Mouse (Mus musculus): ENCODE results near the gene Rtp4. TPM values are rescaled to one million over a fixed set of nuclear protein-coding genes. Genes with fewer than 3 reads are reported as not detected.

The Rtp4 gene
- total RNA-seq, 2 experiments from 2014 or later: 1.3 to 1.8 TPM

DNA sequence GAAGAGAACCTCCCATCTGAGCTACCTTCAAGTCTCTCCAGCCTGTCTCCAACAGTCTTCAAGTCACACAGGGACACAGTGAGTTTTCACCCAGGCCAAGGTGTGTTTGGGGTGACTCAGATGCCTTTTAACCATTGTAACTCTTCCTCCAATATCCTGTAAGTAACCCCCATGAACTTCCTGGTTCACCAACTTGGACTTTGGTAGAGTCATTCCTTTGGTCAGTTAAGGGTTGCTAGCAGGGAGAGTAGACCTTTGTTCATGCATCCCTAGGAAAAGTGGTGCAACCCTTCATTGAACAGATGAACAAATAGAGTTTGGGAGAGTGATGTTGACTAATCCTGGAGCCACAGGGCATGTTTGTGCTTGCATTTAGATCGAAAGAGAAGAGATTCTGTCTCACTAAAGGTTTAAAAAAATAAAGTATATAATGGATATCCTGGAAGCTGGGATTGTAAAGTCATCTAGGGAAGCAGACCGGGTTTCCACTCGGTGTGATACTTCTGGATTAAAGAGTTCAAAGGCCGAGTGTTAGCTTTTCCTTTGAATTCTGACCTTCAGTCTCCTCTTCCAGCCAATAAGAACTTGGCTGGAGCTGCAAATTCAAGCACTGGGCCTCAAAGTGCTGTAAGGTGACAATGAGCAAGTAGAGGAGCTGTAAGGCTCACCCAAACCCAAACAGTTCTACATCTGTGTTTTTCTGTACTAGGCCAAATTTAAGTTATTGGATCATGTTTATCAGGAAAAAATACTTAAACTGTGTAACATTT lies 8.7 kb upstream of the Rtp4 start:
- no peak for DNase-seq (ENCODE audit: low spot score in 2 of 2)

DNA sequence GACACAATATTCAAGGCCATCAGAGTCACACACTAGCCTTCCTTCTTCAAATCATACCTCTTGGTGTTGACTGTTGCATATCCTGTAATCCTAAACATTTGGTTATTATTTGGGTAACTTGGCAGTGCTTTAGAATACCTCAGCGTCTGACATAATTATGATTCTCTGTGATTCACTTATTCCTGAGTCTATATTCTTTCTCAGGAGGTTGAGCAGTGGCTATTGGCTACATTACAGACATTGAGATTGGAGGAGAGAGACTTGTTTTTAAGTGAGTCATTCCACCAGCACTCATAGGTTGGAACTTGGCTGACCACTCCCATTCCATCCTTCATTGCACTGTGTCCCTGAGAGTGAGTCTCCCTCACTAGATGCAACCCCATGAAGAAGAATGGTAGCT lies 6.7 kb upstream of the Rtp4 start:
- DNase-seq (ENCODE audit: low spot score in 2 of 2): no peak

DNA sequence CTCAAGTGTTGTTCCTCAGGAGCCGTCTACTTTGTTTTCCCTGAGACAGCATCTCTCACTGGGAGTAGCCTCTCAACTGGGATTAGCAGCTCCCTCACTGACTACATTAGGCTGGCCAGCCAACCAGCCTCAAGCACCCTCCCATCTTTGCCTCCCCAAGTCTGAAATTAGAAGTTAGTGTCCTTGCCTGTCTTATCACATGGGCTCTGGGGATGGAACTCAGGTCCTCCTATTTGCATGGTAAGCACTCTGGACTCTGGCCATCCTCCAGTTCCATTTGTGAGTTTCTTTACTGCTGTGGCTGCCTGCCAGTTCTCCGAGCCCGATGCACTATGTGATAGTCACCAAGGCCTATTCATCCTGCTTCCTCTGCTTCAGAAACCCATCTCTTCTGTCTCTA lies 4.3 kb upstream of the Rtp4 start:
- DNase-seq (ENCODE audit: low spot score in 2 of 2): peak in 1 of 2 experiments; percentile 45

DNA sequence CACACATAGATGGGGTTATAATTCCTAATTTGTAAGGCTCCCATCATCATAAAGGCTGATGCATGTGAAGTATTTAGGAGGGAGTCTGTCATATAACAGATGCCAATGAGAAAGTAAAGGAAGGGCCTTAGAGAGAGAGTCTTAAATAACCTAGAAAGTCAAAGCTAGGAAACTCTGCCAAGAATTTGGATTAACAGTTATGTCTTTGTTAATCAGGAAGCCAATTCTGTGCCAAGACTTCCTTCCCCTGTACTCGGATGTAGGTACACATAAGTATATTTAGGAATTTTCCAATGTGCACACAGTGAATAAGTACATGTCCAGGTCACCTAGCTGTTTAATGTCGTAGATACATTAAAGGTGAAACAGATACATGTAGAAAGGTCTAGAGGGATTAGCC lies 3.5 kb upstream of the Rtp4 start:
- DNase-seq (ENCODE audit: low spot score in 2 of 2): no peak

DNA sequence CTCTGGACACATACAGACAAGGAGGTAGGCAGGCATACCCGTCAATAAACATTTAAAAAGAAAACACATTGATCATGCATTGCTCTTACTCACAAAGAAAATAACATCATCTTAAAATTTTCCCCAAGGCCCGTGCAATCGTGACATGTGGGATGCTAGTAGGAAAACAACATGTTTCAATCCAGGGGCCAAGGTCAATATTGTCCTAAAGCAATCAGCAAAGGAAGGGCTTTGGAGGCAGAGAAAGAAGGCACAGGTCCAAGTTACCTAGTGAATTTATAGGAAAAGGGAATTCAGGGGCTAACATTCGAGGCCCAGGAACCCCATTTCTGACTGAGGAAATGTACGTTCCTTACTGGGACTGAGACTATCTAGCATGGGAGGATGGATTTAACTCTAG lies 2.9 kb upstream of the Rtp4 start:
- no peak for DNase-seq (ENCODE audit: low spot score in 2 of 2)

DNA sequence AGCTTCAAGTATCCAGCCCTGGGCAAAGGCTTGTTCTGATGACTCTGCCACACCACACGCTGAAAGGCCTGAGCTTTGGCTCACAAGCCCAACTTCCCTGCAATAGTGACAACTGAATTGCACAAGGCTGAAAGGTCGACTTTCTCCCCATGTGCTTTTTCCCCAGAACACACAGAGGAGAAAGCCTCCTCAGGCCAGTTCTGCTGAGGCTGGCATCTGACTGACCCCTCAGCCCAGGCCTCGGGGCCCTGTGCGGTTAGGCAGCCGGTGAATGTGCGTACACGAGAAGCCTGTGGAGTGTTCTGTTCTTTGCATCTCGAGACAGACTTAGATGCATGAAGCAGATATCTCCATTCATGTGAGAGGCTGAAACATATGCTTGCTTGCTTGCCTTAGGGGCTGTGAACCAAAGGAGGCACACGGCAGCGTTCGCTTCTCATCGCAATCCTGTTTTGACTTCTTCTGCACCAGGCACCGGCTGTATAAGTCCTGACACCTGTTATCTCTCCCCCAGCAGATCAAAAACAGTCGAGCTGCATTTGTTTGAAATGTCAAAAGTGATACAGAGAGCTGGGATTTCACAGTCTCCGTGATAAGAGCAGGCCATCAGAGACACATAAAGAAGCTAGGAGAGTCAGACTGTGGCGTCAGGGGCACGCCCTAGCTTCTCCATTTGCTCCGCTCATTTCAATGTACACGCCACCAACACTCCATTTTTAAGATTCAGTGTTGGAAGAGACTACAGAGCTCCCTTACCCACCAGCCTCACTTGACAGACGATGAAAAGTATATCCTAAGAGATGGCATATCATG lies 2.1 kb upstream of the Rtp4 start:
- DNase-seq (ENCODE audit: low spot score in 2 of 2): no peak

DNA sequence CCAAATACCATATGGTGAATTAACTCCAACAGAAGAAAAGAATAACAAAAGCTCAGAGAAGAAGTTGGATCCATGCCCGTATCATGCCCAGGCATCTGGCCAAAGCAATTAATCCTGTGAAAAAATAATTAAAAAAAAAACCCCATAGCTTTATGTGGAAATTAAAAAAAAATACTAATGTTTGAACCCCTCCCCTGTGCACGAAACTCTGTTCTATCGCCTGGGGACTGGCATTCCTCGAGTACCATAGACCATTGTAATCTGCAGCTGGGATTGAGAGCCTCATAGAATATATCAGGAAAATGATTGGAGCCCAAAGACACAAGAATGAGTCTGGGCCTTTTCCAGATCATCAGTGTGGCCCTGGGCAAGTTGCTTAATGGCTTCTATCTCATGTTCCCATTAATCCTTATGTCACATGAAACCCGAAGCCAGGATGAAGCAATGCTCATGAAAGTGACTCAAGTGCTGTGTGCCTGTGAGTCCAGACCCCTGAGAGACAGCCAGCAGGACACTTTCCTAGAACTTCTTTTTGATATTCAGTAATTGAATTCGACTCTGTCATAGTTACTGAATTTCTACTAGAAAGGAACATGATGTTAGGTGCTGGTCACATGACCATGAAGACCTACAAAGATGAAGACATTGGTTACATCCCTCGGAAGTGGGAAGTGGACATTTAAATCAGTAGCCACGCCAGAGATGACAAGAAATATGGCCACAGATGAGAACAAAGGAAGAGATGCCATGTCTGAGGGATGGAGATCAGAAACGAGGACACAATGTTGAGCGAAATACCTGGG lies 1.3 kb upstream of the Rtp4 start:
- no peak for DNase-seq (ENCODE audit: low spot score in 2 of 2)

DNA sequence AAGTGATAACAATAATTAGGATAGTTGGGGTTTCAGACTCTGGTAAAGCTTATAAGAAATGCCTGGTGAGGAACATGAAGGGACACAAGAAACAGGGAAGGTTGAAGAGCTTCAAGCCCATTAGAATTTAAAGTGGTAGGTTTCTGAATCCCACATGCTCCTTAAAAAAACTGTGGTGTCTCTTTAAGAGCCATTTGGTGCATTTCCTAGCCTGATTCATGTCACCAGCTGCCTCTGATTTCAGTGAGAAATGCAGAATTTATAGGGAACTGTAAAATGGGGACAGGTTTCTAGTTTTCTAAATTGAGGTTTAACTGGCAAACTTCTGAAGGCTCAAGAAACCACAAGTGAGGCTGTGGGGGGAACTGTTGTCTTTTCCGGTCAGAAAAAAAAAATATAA lies 320 bp upstream of the Rtp4 start:
- no peak for DNase-seq (ENCODE audit: low spot score in 2 of 2)

DNA sequence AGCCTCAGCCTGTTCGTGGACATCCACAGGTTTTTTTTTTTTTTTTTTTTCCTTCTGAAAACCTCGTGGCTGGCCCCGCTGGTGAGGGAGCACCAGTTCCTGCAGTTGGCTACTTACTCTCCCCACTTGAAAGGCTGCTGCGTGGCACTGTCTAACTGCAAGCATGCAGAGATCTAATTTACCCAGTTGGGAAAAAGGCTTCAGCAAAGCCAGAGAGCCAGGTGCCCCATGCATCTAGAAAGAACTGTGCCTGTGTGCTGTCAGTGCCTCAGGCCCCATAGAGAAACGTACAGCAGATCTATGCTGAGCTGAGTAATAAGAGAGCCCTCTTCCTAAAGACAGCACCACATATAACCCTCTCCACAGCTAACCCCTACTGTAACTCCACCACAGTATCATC lies 1.0 kb downstream of the Rtp4 start:
- no peak for DNase-seq (ENCODE audit: low spot score in 2 of 2)

DNA sequence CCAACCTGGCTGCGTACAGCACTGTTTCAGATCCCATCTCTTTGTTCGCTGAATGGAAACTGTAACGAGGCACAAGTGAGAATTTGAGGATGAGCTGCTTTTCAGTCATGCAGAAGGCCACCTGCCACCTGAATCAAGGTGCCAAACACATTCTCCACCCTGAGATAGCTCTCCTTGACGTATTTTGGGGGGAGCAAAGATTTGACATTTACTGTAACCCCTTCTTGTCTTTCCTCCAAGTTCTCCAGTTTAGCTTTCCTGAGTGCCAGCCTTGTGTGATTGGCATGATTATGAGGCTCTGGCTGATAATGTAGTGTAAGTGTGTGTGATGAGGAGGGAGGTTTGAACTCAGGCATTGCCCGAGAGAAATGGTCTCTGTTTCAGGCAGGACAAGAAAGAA lies 2.0 kb downstream of the Rtp4 start:
- no peak for DNase-seq (ENCODE audit: low spot score in 2 of 2)

DNA sequence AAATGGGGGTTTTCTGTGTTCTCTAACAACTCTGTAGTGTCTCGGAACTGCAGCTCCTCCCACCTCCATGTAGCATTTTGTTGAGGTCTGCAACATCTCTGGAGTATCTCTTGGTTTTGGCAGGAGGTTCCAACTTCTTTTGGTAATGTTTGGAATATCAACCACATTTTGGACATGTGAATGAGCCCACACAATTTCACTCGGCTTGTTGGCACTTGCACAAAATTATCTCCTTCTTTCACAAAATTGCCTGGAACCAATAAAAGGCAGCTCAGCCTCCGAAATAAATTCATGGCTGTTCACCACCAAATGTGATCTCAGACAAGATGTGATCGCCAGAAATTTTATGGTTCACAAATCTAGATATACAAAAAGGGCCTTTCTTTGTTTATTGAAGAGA lies 9.1 kb downstream of the Rtp4 start:
- DNase-seq (ENCODE audit: low spot score in 2 of 2): no peak

DNA sequence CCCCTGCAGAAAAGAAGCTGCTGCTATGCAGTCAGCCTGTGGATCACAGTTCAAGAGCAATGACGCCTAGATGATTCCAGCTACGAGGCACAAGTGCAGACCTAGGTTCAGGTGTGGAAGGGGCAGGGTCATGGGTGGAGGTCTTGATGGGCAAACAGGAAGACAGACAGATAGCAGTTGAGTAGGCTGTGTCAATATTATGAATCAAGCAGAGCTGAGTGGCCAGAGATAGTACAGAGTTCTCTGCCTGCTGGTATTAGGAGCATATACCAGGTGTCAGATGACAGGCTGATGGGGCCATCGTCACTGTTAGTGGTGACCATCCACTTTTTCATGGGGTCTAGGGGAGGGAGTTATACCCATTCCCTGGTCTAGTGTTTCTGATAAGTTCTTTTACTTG lies 13.6 kb downstream of the Rtp4 start:
- DNase-seq (ENCODE audit: low spot score in 2 of 2): no peak

DNA sequence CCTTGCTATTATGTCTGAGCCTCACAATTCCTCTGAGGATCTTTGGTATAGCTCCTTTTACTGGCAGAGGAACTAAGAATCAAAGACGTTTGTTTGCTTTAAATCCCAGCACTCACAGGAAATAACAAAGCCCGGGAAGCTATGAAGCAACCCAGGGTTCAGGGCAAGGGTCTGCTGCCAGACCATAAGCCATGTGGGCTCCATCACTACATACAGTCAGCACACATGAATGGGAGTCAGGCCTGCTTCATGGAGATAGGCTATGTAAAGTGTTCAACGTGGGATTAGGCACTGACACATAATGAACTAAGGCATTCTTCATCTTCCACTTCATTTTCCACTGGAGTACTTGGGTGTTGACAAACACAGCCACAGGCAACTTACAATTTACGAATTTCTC lies 21.0 kb downstream of the Rtp4 start:
- DNase-seq (ENCODE audit: low spot score in 2 of 2): no peak

DNA sequence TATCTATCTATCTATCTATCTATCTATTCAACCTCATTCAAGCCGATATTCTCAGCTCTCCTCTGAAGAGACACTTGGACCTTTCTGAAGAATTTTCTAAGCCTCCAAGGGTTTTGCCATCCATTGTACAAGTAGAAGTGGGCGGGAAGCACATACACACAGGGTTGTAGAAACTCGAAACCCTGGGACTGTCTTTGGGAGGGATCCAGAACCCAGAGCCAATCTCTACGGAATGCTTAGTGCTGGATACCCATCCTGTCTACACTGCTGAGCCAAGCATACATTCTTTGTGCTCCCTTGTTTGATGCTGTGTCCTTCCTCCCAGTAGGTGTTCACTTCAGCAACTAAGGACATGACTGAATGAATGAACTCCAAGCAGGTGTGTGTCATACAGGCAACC lies 22.8 kb downstream of the Rtp4 start:
- no peak for DNase-seq (ENCODE audit: low spot score in 2 of 2)

DNA sequence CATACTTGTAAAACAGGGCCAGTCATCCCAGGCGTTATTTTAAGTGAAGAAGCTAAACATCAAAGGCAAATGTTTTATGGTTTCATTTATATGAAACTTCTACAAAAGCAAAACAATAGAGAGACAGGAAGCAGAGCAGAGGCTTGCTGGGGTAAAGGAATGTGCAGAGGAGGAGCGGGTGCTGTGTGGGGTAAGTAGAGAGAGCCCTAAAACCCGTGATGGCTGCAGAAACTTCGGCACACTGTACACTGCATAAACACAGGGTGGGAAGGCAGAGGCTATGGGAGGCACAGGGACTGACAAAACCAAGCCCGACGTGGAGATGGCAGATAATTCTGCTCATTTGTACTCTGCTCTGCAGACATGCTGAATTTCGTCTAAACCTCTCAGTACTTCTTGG lies 24.3 kb downstream of the Rtp4 start:
- no peak for DNase-seq (ENCODE audit: low spot score in 2 of 2)

DNA sequence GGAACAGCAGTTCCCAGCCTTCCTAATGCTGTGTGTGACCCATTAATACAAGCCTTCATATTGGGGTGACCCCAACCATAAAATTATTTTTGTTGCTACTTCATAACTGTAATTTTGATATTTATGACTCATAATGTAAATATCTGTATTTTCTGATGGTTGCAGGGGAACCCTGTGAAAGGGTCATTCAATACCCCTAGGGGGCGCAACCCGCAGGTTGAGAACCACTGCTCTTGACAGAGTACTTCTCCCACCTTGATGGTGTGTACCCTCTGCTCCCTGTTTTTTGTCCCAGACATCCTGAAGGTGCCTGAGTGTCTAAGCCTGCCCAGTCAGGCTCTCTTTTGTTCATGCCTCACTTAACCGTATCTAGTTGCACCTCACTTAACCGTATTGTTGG lies 27.7 kb downstream of the Rtp4 start:
- DNase-seq (ENCODE audit: low spot score in 2 of 2): no peak

DNA sequence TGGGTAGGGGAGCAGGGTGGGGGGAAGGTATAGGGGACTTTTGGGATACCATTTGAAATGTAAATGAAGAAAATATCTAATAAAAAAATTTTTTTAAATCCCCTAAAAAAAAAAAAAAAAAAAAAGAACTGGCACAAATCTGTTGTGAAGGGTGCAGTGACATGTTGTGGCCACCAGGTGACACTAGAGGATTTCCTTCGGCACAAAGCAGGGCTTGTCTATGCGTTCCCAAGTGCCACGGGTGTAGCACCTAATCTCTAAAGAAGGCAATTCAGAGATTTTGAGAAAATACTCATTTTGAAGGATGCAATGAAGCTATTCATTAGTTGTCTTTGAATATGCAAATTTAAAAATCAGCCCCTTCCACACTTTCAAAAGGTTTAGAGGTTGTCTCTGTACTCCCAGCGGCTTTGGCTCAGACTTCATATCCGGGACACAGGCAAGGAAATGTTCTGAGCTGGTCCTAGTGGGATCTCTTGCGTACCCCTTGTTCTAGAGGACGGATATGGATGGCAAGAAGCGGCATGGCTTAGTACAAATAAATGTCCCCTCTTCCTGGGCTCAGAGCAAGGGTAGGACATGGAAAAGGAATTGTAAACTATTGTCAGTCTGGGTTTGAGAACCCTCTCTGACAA lies 30.4 kb downstream of the Rtp4 start:
- peak in 1 of 2 experiments; percentile 45 for DNase-seq (ENCODE audit: low spot score in 2 of 2)

DNA sequence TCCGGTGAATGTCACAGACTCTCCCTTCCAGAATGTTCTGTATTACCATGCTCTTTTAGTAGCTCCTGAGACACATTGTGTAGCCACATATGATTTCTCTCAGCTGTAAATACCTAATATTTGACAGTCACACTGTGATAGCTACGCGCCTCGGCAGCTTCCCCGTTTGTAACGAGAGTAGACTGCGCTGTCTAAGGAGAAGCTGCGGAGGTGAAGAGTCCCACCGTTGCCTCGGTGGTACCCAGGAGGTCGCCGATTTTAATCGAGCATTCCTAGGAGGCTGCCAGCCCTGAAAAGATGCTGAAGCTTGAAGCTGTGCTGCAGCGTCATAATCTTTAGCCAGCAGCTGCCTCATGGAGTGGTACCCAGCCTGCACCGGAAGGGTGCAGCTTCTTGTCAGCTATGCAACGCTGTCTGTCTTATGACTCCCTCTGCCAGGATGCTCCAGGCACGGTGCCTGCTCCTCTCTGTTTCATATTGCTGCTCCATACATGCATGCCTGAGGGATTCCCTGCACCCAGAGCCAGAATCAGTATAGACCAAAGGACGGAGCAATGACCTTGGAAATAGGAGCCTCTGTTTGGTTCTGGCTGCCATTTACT lies 31.0 kb downstream of the Rtp4 start:
- DNase-seq (ENCODE audit: low spot score in 2 of 2): no peak

DNA sequence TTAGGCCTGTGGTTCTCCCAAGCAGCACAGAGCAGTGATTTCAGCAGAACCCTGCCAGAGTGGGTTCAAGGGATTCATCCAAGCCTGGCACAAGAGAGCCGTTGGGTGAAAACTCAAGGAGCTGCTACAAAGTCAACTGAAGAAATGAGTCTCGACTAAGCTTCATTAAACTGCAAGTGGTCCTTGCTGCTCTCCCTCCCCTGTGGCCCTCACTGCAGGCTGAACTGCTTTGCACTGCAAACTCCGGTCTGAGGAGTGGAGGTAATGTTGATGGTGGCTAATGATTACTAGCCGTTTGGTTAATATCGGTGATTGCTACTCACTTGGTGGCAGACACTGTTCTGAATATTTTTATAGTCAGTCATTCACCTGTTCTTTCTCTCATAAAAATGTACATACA lies 34.6 kb downstream of the Rtp4 start:
- DNase-seq (ENCODE audit: low spot score in 2 of 2): no peak

DNA sequence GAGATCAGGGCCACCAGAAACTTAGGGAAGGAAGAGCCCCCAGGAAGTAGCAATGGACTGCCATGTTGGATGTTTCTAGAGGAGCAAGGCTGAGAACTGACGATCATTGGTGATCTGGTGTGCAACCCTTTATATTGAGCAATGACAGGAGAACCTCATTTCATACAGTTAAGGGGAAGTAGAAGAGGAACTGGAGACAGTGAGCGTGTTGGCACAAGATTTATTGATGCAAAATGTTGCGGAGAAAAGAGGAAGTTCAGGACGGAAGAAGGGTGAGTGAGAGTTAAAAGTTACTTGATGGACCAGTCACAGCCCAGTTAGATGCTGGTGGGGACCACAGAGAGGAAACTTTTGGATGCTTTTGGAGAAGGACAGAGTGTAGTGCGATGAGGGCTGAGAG lies 37.1 kb downstream of the Rtp4 start:
- no peak for DNase-seq (ENCODE audit: low spot score in 2 of 2)

DNA sequence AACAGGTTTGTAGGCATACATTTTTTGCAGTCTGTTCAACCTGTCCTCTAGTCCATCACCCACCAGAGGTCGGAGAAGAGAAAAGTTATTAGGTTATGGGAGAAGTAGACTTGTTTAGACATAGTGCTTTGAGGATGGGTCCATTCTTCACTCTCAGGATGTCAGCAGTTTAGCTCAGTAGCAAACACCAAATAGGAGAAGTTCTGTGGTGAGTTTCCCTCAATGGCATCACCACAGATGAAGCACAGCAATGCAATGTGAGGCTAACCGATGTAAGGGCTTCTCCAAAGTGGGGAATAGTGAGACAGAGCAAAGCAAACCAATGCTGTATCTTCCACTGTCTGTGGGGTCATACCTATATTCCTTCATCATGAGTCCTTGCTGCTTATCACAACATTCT lies 37.6 kb downstream of the Rtp4 start:
- DNase-seq (ENCODE audit: low spot score in 2 of 2): no peak

All from gastrocnemius, postnatal 4 days (tissue).